Mouse (Mus musculus): ENCODE results near the gene Ppp1r11. TPM values are rescaled to one million over a fixed set of nuclear protein-coding genes. Genes with fewer than 3 reads are reported as not detected.

Gene Ppp1r11
- polyA plus RNA-seq, 1 experiment from 2014 or later: 78.0 TPM

DNA sequence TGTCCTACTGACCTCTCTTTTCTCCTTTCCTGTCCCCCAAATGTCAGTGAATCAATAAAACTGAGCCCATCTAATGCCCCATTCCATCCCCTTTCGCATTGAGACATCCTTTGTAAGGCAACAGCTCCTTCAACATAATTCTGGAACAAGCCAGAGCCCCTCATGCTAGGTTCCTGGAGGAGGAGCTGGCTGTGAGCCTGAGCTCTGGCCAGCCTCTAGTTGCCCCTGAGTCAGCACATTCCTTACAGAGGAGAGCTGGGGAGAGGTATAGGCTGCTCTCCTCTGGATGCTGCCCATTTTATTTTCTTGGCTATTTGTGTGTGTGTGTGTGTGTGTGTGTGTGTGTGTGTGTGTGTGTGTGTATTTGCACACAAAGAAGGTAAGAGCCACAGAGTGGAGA, 43.3 kb downstream of the Ppp1r11 start:
- peaks cover 24% of the 10 kb centered on the region for H3K27me3 ChIP-seq (replicated peaks)
- H3K4me1 ChIP-seq: no peaks in the 10 kb centered on the region
- no peak overlapping the region for H3K4me2 ChIP-seq
- no peak overlapping the region for H3K4me3 ChIP-seq
- ATAC-seq (ENCODE audit: extremely low read depth, insufficient number of reproducible peaks, low FRiP score, low TSS enrichment): no peak
- H3K27ac ChIP-seq (replicated peaks): no peak overlapping the region
- H3K9ac ChIP-seq: no peak overlapping the region
- WGBS: 48% methylated on average over 1 of the region's 1 CpGs
- no peaks in the 10 kb centered on the region for H3K9me3 ChIP-seq
- no peaks in the 10 kb centered on the region for H3K36me3 ChIP-seq

DNA sequence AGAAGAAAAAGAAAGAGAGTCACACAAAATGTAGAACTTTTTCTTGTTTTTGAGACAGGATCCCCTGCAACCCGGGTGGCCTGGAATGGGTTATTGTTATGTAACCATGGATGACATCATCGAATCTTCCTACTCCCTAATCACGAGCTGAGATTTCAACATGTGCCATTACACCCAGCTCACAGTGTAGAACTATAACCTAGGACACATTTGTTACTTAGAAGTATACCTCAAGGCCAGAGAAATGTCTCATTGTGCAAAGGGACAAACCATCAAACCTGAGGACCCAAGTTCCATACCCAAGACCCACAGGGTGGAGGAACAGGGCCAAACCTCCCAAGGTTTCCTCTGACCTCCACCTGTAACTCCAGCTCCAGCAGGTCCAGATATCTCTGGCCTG, 47.9 kb downstream of the Ppp1r11 start:
- H3K4me2 ChIP-seq: no peak overlapping the region
- WGBS: 60% methylated on average over 3 of the region's 3 CpGs
- ATAC-seq (ENCODE audit: extremely low read depth, insufficient number of reproducible peaks, low FRiP score, low TSS enrichment): no peak

DNA sequence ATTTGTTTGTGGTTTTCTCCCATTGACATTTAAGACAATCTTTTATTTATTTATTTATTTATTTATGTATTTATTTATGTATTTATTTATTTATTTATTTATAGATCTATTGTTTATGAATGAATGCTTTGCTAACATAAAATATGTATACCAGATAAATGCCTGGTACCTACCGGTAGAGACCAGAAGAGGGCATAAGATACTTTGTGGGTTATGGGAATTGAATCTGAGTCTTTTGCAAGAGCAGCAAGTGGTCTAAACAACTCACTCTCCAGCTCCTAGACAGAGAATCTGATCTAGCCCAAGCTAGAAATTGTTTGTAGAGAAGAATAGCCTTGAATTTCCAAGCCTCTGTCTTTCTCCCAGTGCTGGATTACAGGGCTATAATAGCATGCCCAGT, 50.9 kb downstream of the Ppp1r11 start:
- H3K4me2 ChIP-seq: no peak overlapping the region
- ATAC-seq (ENCODE audit: extremely low read depth, insufficient number of reproducible peaks, low FRiP score, low TSS enrichment): no peak
- no peaks in the 10 kb centered on the region for H3K4me1 ChIP-seq
- no peaks in the 10 kb centered on the region for H3K9me3 ChIP-seq
- H3K36me3 ChIP-seq: no peaks in the 10 kb centered on the region
- H3K27ac ChIP-seq (replicated peaks): no peak overlapping the region
- no peak overlapping the region for H3K4me3 ChIP-seq
- H3K9ac ChIP-seq: no peak overlapping the region
- no peaks in the 10 kb centered on the region; the same call in 1 of the 2 replicates for H3K27me3 ChIP-seq (replicated peaks)
- WGBS: 21% methylated on average over 1 of the region's 1 CpGs

More for the DNA sequence above, 47.9 kb downstream of the Ppp1r11 start:
- Histone ChIP-seq H3K9me3 (no peaks in the 10 kb centered on the region), H3K9ac (no peak overlapping the region), H3K27me3 (replicated peaks) (no peaks in the 10 kb centered on the region; the same call in 1 of the 2 replicates), H3K36me3 (no peaks in the 10 kb centered on the region), H3K4me3 (no peak overlapping the region), H3K4me1 (no peaks in the 10 kb centered on the region), H3K27ac (replicated peaks) (no peak overlapping the region)

DNA sequence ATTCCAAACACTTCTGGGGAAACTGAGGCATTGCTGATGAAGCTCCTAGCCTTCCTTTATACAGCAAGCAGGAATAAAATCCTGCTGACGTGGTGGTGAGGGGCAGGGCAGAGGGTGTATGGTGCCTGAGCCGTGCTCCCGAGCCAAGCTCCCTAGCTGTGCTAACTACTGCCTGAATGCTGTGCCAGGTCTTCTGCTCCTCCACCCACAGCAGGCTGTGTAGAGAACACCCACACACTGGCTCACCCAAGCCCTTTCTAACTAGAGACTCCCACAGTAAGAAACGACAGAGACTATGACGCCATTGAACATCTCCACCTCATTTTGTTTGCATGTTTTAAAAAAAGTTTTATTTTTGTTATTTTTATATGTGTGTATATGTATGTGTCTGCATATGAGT, 51.5 kb downstream of the Ppp1r11 start:
- no peaks in the 10 kb centered on the region; the same call in 1 of the 2 replicates for H3K27me3 ChIP-seq (replicated peaks)
- ATAC-seq (ENCODE audit: extremely low read depth, insufficient number of reproducible peaks, low FRiP score, low TSS enrichment): no peak
- no peaks in the 10 kb centered on the region for H3K36me3 ChIP-seq
- 67% methylated on average over 5 of the region's 5 CpGs for WGBS
- H3K9ac ChIP-seq: no peak overlapping the region
- H3K27ac ChIP-seq (replicated peaks): no peak overlapping the region
- H3K9me3 ChIP-seq: no peaks in the 10 kb centered on the region
- no peaks in the 10 kb centered on the region for H3K4me1 ChIP-seq
- no peak overlapping the region for H3K4me2 ChIP-seq
- H3K4me3 ChIP-seq: no peak overlapping the region

DNA sequence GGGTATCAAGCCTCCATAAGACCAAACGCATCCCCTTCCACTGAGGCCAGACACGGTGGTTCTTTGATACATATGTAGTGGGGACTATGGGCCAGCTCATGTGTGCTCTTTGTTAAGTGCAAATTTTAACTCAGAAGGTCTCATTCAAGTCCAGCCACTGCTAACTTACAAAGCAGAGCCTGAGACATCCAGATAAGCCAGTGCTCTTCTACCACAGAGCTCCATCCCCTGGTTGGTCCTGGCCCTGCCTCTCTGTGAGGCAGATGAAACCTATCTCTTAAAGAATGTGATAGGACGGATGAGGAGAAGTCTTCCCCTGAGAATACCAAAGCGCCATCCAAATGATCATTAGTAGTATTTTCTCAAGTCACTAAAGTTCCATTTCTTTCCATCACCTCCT, 52.2 kb downstream of the Ppp1r11 start:
- H3K9ac ChIP-seq: no peak overlapping the region
- H3K27ac ChIP-seq (replicated peaks): no peak overlapping the region
- H3K9me3 ChIP-seq: no peaks in the 10 kb centered on the region
- H3K4me1 ChIP-seq: no peaks in the 10 kb centered on the region
- no peaks in the 10 kb centered on the region for H3K36me3 ChIP-seq
- WGBS: 59% methylated on average over 4 of the region's 4 CpGs
- no peak overlapping the region for H3K4me3 ChIP-seq
- ATAC-seq (ENCODE audit: extremely low read depth, insufficient number of reproducible peaks, low FRiP score, low TSS enrichment): no peak
- H3K4me2 ChIP-seq: no peak overlapping the region
- no peaks in the 10 kb centered on the region; the same call in 1 of the 2 replicates for H3K27me3 ChIP-seq (replicated peaks)

Other genes starting within 250 kb of the Ppp1r11 start
- gene H2-M10.5, start 178.8 kb downstream of the Ppp1r11 start, polyA plus RNA-seq (2015; fragmentation: Nextera tagmentation; extraction: Ambion mirVana): not detected in 2 replicates
- gene H2-M10.6, start 139.6 kb downstream of the Ppp1r11 start, polyA plus RNA-seq (2015; fragmentation: Nextera tagmentation; extraction: Ambion mirVana): not detected in 2 replicates
- 21.7 and 22.8 TPM in 2 replicates for gene Trim26, start 114.6 kb downstream of the Ppp1r11 start, polyA plus RNA-seq (2015; fragmentation: Nextera tagmentation; extraction: Ambion mirVana)
- gene Trim15, start 84.5 kb downstream of the Ppp1r11 start, polyA plus RNA-seq (2015; fragmentation: Nextera tagmentation; extraction: Ambion mirVana): 0.23 TPM in 2 replicates
- 13.3 and 16.0 TPM in 2 replicates for gene Trim10, start 82.2 kb downstream of the Ppp1r11 start, polyA plus RNA-seq (2015; fragmentation: Nextera tagmentation; extraction: Ambion mirVana)
- gene Trim40, start 61.6 kb downstream of the Ppp1r11 start, polyA plus RNA-seq (2015; fragmentation: Nextera tagmentation; extraction: Ambion mirVana): not detected in 2 replicates
- not detected in 2 replicates for gene Trim31, start 53.6 kb downstream of the Ppp1r11 start, polyA plus RNA-seq (2015; fragmentation: Nextera tagmentation; extraction: Ambion mirVana)
- gene Rnf39, start 8.8 kb downstream of the Ppp1r11 start, polyA plus RNA-seq (2015; fragmentation: Nextera tagmentation; extraction: Ambion mirVana): 0.17 and 0.28 TPM in 2 replicates
- gene Znrd1, start 6.8 kb upstream of the Ppp1r11 start, polyA plus RNA-seq (2015; fragmentation: Nextera tagmentation; extraction: Ambion mirVana): 39.2 and 45.8 TPM in 2 replicates
- gene Znrd1as, start 6.9 kb upstream of the Ppp1r11 start, polyA plus RNA-seq (2015; fragmentation: Nextera tagmentation; extraction: Ambion mirVana): 6.2 and 7.2 TPM in 2 replicates
- gene 2410137M14Rik, start 29.5 kb upstream of the Ppp1r11 start, polyA plus RNA-seq (2015; fragmentation: Nextera tagmentation; extraction: Ambion mirVana): not detected in 2 replicates
- 0.24 and 0.36 TPM in 2 replicates for gene H2-M5, start 37.8 kb upstream of the Ppp1r11 start, polyA plus RNA-seq (2015; fragmentation: Nextera tagmentation; extraction: Ambion mirVana)
- 42.5 and 45.5 TPM in 2 replicates for gene Zfp57, start 49.4 kb upstream of the Ppp1r11 start, polyA plus RNA-seq (2015; fragmentation: Nextera tagmentation; extraction: Ambion mirVana)
- gene Mog, start 71.7 kb upstream of the Ppp1r11 start, polyA plus RNA-seq (2015; fragmentation: Nextera tagmentation; extraction: Ambion mirVana): not detected in 2 replicates
- gene Gabbr1, start 94.2 kb upstream of the Ppp1r11 start, polyA plus RNA-seq (2015; fragmentation: Nextera tagmentation; extraction: Ambion mirVana): 4.5 and 6.9 TPM in 2 replicates
- not detected in 2 replicates for gene Olfr90, start 136.8 kb upstream of the Ppp1r11 start, polyA plus RNA-seq (2015; fragmentation: Nextera tagmentation; extraction: Ambion mirVana)
- gene Olfr91, start 146.5 kb upstream of the Ppp1r11 start, polyA plus RNA-seq (2015; fragmentation: Nextera tagmentation; extraction: Ambion mirVana): not detected in 2 replicates
- not detected in 2 replicates for gene Olfr92, start 168.3 kb upstream of the Ppp1r11 start, polyA plus RNA-seq (2015; fragmentation: Nextera tagmentation; extraction: Ambion mirVana)
- not detected in 2 replicates for gene Olfr93, start 209.8 kb upstream of the Ppp1r11 start, polyA plus RNA-seq (2015; fragmentation: Nextera tagmentation; extraction: Ambion mirVana)
- gene Ubd, start 242.2 kb upstream of the Ppp1r11 start, polyA plus RNA-seq (2015; fragmentation: Nextera tagmentation; extraction: Ambion mirVana): not detected in 2 replicates
- not detected in 2 replicates for gene Olfr94, start 249.3 kb upstream of the Ppp1r11 start, polyA plus RNA-seq (2015; fragmentation: Nextera tagmentation; extraction: Ambion mirVana)